Mouse (Mus musculus) hindbrain, embryonic 13.5 days (tissue): ENCODE data around the gene Stip1. TPM values are rescaled to one million over a fixed set of nuclear protein-coding genes. Genes with fewer than 3 reads are reported as not detected.
A peak's percentile ranks its signal among the peaks of the same experiment; 100 is the strongest.

Source experiments
- ATAC-seq: fragments of 200-750 bp; cut with Nextera tagmentation; 2 replicates; pipeline ENCODE4 v1.8.0; 2017; ENCODE audit warnings: moderate TSS enrichment; ENCODE audit not compliant: low FRiP score
- H3K27ac ChIP-seq: fragments of 300-500 bp; sonication (generic); 2 replicates; pipeline ENCODE4 v1.5.1; 2015; ENCODE audit warnings: inconsistent platforms, mild to moderate bottlenecking, moderate library complexity
- H3K27me3 ChIP-seq: fragments of 300-500 bp; sonication (generic); 2 replicates; pipeline ENCODE4 v1.6.1; 2015; ENCODE audit warnings: mild to moderate bottlenecking, inconsistent platforms
- H3K36me3 ChIP-seq: fragments of 300-500 bp; sonication (generic); 2 replicates; pipeline ENCODE4 v1.6.1; 2015; ENCODE audit warnings: mild to moderate bottlenecking, inconsistent platforms
- H3K4me1 ChIP-seq: fragments of 300-500 bp; sonication (generic); replicated peaks from 2 replicates; pipeline ENCODE4 v1.6.1; 2015; ENCODE audit warnings: inconsistent platforms
- H3K4me2 ChIP-seq: fragments of 300-500 bp; sonication (generic); 2 replicates; pipeline ENCODE4 v1.6.1; 2015; ENCODE audit warnings: inconsistent platforms, mild to moderate bottlenecking, moderate library complexity
- H3K4me3 ChIP-seq: fragments of 300-500 bp; sonication (generic); 2 replicates; pipeline ENCODE4 v1.5.1; 2015; ENCODE audit warnings: mild to moderate bottlenecking, inconsistent platforms
- H3K9ac ChIP-seq: fragments of 300-500 bp; sonication (generic); 2 replicates; pipeline ENCODE4 v1.6.1; 2015; ENCODE audit warnings: mild to moderate bottlenecking, inconsistent platforms
- H3K9me3 ChIP-seq: fragments of 300-500 bp; sonication (generic); 2 replicates; pipeline ENCODE4 v1.6.1; 2016; ENCODE audit warnings: inconsistent platforms
- WGBS: fragments of 180-500 bp; shearing (Covaris S2); methylation state at CpG from one replicate; pipeline ENCODE4 v1.1.7; 2015; 5-methylcytosine and 5-hydroxymethylcytosine counted together
- polyA plus RNA-seq: library from polyadenylated mRNA; unstranded; fragments of >200 nt; fragmentation: Nextera tagmentation; extraction: Ambion mirVana; gene quantifications from 2 replicates; pipeline ENCODE4 v1.2.1, GENCODE M21; 2015

The Stip1 gene
- polyA plus RNA-seq, 1 experiment from 2014 or later = 233 TPM

GRCm38 (mm10) chr19:6987061-6987903, 52.5 kb downstream of the Stip1 start, which contains the start of gene Vegfb:
Gene Vegfb, minus strand, starts transcription at chr19:6987651.
- ATAC-seq = peak; percentile 59
- peak within 1 kb of the TSS; percentile 57 for H3K4me3 ChIP-seq
- peak within 1 kb of the TSS; percentile 76 for H3K27ac ChIP-seq
- H3K9ac ChIP-seq = peak within 1 kb of the TSS; percentile 82
- peaks cover 27% of the 10 kb centered on the region for H3K36me3 ChIP-seq
- H3K4me1 ChIP-seq = peaks cover 33% of the 10 kb centered on the region
- no peaks in the 10 kb centered on the region for H3K27me3 ChIP-seq
- peak within 1 kb of the TSS; percentile 93 for H3K4me2 ChIP-seq
- under 1% methylated on average over 64 of the region's 85 CpGs for WGBS
- no peaks in the 10 kb centered on the region for H3K9me3 ChIP-seq

GRCm38 (mm10) chr19:6985951-6986708, 53.6 kb downstream of the Stip1 start:
- Histone ChIP-seq H3K27ac (0 out of 2 replicates have a peak overlapping the region, but pooled peaks have one; percentile 76), H3K27me3 (no peaks in the 10 kb centered on the region), H3K9me3 (no peaks in the 10 kb centered on the region), H3K4me3 (peak overlapping the region; percentile 57; the same call in 1 of the 2 replicates), H3K9ac (peak overlapping the region; percentile 82; the same call in 1 of the 2 replicates), H3K4me1 (peaks cover 26% of the 10 kb centered on the region), H3K36me3 (peaks cover 29% of the 10 kb centered on the region), H3K4me2 (peak overlapping the region; percentile 93)
- no peak for ATAC-seq
- 84% methylated on average over 10 of the region's 10 CpGs for WGBS

GRCm38 (mm10) chr19:6985300-6985699, 54.5 kb downstream of the Stip1 start:
- Histone ChIP-seq H3K4me1 (peaks cover 31% of the 10 kb centered on the region), H3K27ac (no peak overlapping the region), H3K9me3 (no peaks in the 10 kb centered on the region), H3K36me3 (peaks cover 29% of the 10 kb centered on the region), H3K9ac (no peak overlapping the region; the same call in 1 of the 2 replicates), H3K4me3 (no peak overlapping the region), H3K27me3 (no peaks in the 10 kb centered on the region), H3K4me2 (no peak overlapping the region)
- no peak for ATAC-seq
- 90% methylated on average over 19 of the region's 19 CpGs for WGBS

DNA sequence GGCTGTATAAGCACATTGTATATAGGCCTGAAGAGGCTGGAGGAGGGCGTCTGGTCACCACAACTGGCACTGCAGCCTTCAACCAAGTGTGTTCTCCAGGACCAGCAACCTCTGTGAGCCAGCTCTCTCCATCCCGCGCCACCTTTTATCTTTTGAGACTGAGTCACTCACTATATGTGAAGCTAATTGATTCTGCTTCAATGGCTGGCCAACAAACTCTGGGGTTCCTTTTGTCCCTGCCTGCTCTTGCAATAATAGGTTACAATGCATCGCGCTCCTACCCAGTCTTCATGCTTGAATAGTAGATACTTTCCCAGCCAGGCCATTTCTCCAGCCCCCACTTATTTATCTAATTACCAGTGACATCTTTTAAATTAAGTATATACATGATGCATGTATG, 56.1 kb downstream of the Stip1 start:
- Histone ChIP-seq H3K27me3 (no peaks in the 10 kb centered on the region), H3K9me3 (no peaks in the 10 kb centered on the region), H3K4me1 (peaks cover 43% of the 10 kb centered on the region), H3K4me2 (no peak overlapping the region), H3K36me3 (peaks cover 29% of the 10 kb centered on the region), H3K9ac (no peak overlapping the region), H3K27ac (no peak overlapping the region), H3K4me3 (no peak overlapping the region)
- WGBS = 27% methylated on average over 5 of the region's 5 CpGs
- no peak for ATAC-seq

DNA sequence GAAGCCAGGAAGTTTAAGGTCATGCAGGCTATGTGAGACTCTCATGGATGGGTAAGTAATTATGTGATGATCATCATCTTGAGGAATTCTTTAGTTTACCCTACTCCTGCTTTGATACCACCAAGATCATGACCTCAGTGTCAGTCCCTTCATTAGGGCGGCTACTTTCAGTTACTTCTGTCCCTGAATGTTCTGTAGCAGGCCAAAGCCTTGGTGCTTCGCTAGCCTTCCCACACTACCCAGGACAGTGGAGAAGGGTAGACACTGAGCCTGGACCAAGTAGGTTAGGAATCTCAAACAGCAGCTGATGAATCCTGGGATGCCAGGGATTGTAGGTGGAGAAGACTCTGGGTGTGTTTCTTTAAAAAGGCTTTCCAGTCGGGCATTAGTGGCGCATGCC, 58.3 kb downstream of the Stip1 start:
- H3K36me3 ChIP-seq = peaks cover 48% of the 10 kb centered on the region
- no peaks in the 10 kb centered on the region for H3K27me3 ChIP-seq
- WGBS = 92% methylated on average over 4 of the region's 4 CpGs
- H3K4me1 ChIP-seq = peaks cover 47% of the 10 kb centered on the region
- H3K4me2 ChIP-seq = no peak overlapping the region
- no peak overlapping the region for H3K9ac ChIP-seq
- H3K9me3 ChIP-seq = no peaks in the 10 kb centered on the region
- no peak overlapping the region for H3K27ac ChIP-seq
- ATAC-seq = no peak
- H3K4me3 ChIP-seq = 0 out of 2 replicates have a peak overlapping the region, but pooled peaks have one; percentile 67

DNA sequence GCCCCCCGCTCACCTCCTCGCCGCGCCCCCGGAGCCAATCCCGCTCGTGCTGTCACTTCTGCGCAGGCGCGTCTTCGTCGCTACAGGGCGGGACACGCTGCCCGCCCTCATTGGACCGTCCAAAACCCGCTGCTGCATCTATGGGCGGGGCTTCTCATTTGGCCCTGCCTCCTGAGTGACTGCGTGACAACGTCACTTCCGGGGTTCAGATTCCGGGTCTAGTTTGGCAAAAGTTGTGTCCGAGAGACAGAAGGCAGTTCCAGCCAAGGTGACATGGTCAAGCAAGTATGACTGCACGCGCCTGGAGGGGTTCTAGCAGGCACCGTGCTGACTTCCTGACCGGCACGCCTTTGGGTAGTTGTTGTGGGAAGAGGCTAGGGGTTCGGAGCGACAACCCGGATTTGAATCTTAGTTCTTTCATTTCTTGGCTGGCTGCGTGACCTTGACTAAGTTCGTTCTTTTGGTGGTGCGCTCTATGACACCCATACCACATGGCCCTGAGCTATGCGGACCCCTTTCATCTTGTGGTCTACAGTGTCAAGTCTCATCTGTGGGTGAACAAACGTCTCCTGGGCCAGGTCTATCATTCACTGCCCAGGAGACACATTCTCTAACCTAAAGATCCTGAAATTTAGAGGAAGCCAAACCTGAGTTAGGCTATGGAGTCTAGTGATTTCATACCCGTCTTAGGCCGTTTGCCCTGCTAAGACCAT, 59.2 kb downstream of the Stip1 start, which contains the start of gene Fkbp2:
Gene Fkbp2 (minus strand): TSS at position 121 of the 713 bp plus-strand sequence.
- H3K36me3 ChIP-seq = peaks cover 48% of the 10 kb centered on the region
- H3K27me3 ChIP-seq = no peaks in the 10 kb centered on the region
- ATAC-seq = peak; percentile 90
- WGBS = 3% methylated on average over 38 of the region's 38 CpGs
- peak within 1 kb of the TSS; percentile 97 for H3K27ac ChIP-seq
- H3K4me1 ChIP-seq = peaks cover 49% of the 10 kb centered on the region
- H3K9ac ChIP-seq = peak within 1 kb of the TSS; percentile 85
- no peaks in the 10 kb centered on the region for H3K9me3 ChIP-seq
- H3K4me2 ChIP-seq = peak within 1 kb of the TSS; percentile 95
- H3K4me3 ChIP-seq = peak within 1 kb of the TSS; percentile 67

GRCm38 (mm10) chr19:6979486-6980380, 60.0 kb downstream of the Stip1 start:
- ATAC-seq = peak; percentile 87
- Histone ChIP-seq H3K36me3 (peaks cover 40% of the 10 kb centered on the region), H3K9ac (peak overlapping the region; percentile 85), H3K27me3 (no peaks in the 10 kb centered on the region), H3K9me3 (no peaks in the 10 kb centered on the region), H3K4me3 (peak overlapping the region; percentile 67), H3K4me2 (peak overlapping the region; percentile 95), H3K27ac (peak overlapping the region; percentile 97), H3K4me1 (peaks cover 49% of the 10 kb centered on the region)
- WGBS = under 1% methylated on average over 59 of the region's 59 CpGs

- H3K4me1 ChIP-seq = peaks cover 50% of the 10 kb centered on the region
- WGBS = 8% methylated on average over 11 of the region's 11 CpGs
- H3K9me3 ChIP-seq = no peaks in the 10 kb centered on the region
- H3K4me3 ChIP-seq = peak overlapping the region; percentile 67
- peak overlapping the region; percentile 97 for H3K27ac ChIP-seq
- H3K4me2 ChIP-seq = peak overlapping the region; percentile 95
- H3K36me3 ChIP-seq = peaks cover 36% of the 10 kb centered on the region
- H3K9ac ChIP-seq = peak overlapping the region; percentile 85
- H3K27me3 ChIP-seq = no peaks in the 10 kb centered on the region
- no peak for ATAC-seq
These were observed 60.7 kb downstream of the Stip1 start for GRCm38 (mm10) chr19:6979001-6979479.

- H3K27me3 ChIP-seq = no peaks in the 10 kb centered on the region
- no peak for ATAC-seq
- peak overlapping the region; percentile 85 for H3K9ac ChIP-seq
- peaks cover 55% of the 10 kb centered on the region for H3K4me1 ChIP-seq
- peak overlapping the region; percentile 67 for H3K4me3 ChIP-seq
- H3K36me3 ChIP-seq = peaks cover 32% of the 10 kb centered on the region
- H3K9me3 ChIP-seq = no peaks in the 10 kb centered on the region
- peak overlapping the region; percentile 97; the same call in 1 of the 2 replicates for H3K27ac ChIP-seq
- H3K4me2 ChIP-seq = peak overlapping the region; percentile 95
- 44% methylated on average over 3 of the region's 3 CpGs for WGBS
These were observed 61.2 kb downstream of the Stip1 start for GRCm38 (mm10) chr19:6978639-6978974.

DNA sequence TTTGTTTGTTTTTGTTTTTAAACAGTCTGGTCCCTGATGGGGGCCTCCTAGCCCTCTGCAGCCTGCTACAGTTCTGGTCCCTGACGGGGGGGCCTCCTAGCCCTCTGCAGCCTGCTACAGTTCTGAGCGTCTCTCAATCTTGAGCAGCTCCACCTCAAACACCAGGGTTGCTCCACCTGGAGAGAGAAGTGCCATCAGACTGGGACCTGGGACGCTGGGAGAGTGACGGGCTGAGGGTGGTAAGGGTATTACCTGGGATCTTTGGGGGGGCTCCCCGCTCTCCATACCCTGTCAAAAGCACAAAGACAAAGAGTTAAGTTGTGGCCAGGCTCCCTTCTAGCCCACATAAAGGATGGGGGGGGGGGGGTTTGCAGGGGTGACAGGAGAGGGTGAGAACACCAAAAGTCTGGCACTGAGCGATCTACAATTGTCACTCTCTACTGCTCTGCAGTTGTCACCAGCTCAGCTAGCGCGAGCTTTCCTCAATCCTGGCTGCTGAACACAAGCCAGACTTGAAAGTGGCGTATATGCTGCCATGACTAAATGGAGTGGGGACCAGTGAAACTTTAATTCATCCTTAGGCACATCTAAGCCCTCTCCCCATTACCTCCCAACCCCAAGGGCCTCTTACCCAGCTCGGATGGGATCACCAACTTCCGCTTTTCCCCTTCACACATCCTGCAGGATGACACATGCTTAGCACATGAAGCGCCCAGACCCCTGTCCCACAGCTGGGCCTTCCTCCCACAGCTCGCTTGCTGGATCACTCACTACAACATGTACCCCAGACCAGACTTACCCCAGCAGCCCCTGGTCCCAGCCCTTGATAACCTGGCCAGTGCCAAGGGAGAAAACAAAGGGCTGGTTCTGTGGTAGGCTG, 61.8 kb downstream of the Stip1 start:
- H3K9me3 ChIP-seq = no peaks in the 10 kb centered on the region
- peaks cover 56% of the 10 kb centered on the region for H3K4me1 ChIP-seq
- peak overlapping the region; percentile 67 for H3K4me3 ChIP-seq
- ATAC-seq = no peak
- no peaks in the 10 kb centered on the region for H3K27me3 ChIP-seq
- H3K27ac ChIP-seq = peak overlapping the region; percentile 97
- H3K9ac ChIP-seq = peak overlapping the region; percentile 85
- peaks cover 28% of the 10 kb centered on the region for H3K36me3 ChIP-seq
- peak overlapping the region; percentile 95 for H3K4me2 ChIP-seq
- WGBS = 84% methylated on average over 13 of the region's 13 CpGs
